Mouse (Mus musculus) granulocyte monocyte progenitor cell, adult 5-6 weeks (primary cell): Measurements from ENCODE around the gene Nipal1. TPM values are rescaled to one million over a fixed set of nuclear protein-coding genes. Genes with fewer than 3 reads are reported as not detected.

ENCODE experiments used
- ATAC-seq: replicated peaks from 2 replicates; pipeline ENCODE4 v1.8.0; 2016; ENCODE audit warnings: mild to moderate bottlenecking, moderate TSS enrichment, inconsistent platforms; ENCODE audit not compliant: poor library complexity, severe bottlenecking
- total RNA-seq, 2 experiments: library from RNA; stranded (forward) in 1 of 2; stranded (reverse) in 1 of 2; fragments of 200-712, 200-1000 nt in 1 of 2; fragments of >200 nt in 1 of 2; fragmentation: Nextera tagmentation in 1 of 2; gene quantifications; 2 replicates each; pipeline ENCODE4 v1.2.3; 2014 to 2017

Nipal1 gene
- total RNA-seq, 2 experiments from 2014 or later: not detected

DNA sequence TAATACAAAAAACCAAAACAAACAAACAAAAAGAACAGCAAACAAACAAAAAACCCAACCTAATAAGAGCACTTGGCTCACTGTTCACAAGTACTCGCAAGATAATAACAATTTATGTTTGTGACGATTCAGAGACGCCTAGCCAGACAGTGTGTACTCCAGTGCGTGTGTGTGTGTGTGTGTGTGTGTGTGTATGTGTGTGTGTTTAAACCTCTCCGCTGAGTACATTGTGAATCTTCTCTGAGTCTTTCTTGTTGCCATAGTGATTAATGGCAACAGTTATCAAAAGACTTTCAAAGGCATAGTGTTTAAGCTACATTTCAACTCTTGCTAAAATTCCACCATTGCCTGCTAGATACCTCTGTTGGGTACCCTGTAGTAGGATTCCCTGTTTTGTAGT, 16.5 kb downstream of the Nipal1 start:
- no peak for ATAC-seq

DNA sequence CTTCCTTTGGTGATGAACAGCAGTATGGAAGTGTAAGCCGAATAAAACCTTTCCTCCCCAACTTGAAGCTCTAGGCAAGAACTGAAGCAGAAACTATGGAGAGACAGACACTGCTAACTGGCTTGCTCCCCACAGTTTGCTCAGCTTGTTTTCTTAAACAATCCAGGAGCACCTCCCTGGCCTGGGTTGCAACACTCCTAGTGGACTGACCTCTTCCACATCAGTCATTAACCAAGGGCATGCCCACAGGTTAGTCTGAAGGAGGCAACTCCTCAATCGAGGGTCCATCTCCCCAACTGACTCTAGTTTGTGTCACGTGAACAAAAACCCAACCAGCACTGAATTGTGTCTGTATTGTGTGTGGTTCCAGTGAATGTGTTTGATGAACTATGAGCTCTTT, 17.3 kb downstream of the Nipal1 start:
- ATAC-seq: no peak

DNA sequence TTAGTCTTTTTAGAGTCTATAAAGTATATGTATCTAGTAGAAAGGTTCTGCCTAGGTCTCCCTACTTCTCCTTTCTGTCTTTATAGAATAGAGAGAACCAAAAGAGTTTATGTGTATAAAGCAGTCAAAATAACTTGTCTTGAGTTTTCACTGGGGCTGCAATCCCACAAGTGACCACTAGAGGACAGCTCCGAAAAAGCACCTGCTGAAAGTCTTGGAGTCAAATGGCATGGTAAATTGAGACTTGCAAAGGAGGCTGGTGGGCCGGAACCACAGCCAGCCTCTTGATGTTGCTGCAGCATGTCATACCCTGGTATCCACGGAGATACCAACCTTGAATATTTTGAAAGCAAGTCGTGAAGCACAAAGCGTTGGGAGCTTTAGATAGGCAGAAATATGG, 17.7 kb downstream of the Nipal1 start:
- ATAC-seq: peak; percentile 68

DNA sequence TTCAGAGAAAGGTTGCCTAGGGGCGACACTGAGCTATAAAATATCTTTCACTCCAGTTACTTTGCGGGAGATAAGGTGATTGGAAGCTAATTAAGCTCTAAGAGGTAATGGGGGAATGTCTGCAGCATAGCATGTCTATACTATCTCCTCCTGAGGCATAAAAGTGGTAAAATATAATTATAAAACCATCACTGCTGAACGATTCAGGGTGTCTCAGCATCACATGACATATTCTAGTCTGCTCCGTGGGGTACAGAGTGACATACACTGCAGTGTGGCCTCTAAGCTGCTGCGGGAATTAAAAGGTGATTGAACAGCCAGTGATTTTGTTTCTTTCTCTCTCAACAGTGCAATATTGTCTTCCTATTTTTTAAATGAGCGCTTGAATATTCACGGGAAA, 18.8 kb downstream of the Nipal1 start:
- ATAC-seq: no peak

DNA sequence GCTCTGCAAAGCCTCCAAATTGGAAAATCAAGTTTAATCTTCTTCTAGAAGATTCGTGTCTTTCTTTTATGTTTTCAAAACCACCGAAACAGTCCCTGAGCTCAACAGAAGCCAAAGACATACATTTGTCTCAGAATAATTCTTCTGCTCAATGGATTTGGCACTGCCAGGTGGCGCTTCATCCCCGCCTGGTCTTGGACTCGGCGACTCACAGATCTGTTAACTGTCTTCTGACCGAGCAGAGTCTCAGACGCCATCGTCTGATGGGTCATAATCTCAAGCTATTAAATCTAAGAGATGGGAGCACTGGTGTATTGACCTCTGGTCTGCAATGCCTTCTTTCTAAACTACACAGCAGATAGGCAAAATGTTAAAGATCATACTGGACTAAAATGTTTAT, 20.8 kb downstream of the Nipal1 start:
- ATAC-seq: no peak

DNA sequence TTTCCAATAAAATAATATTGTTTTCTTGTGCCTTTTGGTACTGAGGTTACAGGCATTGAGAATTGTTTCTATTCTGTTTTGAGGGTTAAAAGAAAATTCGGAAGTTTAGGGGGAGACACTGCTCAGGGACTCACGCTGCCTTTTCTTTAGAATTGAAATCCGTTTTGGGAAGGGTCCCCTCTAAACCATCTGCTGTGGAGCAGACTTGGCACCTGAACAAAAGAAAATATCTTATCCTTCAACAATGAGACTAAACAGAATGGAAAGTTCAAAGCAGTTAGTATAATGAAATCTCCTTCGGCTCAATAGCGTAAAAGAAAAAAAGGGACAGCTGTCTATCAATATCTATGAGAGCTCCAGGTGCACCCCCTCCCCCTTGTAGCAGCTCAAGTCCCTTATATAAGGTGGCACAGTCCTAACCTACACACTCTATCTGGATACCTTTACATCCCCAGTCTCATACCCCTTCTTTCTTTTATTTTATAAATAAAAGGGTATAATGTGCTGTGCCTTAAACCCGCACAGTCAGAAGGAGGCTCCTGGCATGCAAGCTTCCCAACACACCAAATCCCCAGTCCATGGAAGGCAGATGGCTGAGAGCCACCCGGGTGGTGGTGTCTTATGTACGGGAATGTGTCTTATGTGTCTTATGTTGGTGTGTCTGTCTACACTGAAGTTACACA, 23.6 kb downstream of the Nipal1 start:
- ATAC-seq: no peak

DNA sequence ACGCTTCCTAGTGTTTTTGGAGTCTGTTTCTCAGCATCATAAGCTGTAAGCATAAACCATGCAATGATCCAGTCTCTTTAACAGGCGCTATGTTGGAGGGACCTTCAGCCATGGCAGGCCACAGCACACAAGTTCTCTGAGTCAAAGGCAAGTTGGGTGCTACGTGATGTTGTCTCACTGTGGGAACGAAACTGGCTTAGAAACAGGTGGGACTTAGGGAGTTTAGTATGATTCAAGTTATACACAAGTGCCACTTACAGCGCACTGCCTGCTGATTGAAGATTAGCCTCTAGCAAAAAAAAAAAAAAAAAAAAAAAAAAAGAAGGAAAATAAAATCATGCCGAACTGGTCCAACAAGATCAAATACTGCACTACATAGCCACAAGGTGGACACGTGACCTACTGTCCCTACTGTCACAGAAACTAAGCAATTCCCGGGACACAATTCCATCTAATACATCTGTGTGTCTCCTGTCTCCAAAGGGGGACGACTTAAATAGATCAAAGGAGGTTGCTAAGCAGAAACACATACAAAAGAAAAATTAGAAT, 27.5 kb downstream of the Nipal1 start:
- no peak for ATAC-seq

DNA sequence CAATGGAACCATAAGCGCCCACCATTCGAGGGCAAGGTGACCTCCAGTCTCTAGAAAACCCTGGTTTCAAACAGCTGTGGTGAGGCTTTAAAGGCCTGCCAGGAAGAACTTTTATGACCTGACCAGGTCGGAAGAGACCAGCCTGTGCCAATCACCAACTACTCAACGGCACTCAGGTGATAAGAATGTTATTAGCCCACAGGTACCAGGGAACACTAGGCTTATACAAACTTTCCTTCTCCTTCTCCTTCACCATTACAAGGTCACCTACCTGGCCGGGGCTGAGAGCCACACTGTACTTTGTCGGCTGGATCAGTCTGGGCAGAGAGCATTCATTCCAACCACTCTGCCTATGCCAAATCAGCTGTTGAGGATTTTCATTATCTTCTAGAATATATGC, 33.9 kb downstream of the Nipal1 start:
- ATAC-seq: no peak

DNA sequence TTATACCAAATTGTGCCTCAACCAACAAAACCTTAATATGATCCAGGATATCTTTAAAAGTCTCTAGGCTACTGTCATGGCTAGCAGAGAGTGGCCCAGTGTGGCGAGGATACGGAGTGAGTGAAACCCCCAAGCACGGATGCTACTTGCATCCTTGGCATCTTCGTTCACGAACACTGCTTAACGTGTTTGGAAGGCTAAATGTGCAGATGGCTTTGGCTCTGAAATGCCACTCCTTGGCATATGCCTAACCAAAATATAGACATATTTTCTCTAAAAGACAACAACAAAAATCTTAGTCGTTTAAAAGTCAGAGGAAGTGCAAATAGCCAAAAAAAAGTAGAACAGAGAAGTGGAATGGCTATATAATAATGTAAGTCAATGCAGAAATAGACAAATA, 42.0 kb downstream of the Nipal1 start:
- no peak for ATAC-seq

DNA sequence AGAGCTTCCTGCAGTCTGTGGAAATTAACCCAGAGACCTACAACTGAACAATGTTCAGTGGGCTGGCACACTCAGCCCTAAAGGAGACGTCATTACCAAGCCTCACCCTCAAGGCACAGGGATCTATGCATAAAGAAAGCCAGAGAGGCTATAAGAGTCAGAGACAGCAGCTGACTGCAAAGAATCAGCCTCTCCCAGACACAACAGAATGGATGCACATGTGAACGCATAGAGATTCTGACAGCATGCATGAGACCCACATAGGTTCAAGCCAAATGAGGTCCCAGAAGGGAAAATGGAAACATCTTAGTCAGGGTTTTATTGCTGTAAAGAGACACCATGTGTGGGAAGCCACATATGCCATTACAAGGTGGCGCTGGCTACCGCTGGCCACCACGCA, 42.9 kb downstream of the Nipal1 start:
- no peak for ATAC-seq

DNA sequence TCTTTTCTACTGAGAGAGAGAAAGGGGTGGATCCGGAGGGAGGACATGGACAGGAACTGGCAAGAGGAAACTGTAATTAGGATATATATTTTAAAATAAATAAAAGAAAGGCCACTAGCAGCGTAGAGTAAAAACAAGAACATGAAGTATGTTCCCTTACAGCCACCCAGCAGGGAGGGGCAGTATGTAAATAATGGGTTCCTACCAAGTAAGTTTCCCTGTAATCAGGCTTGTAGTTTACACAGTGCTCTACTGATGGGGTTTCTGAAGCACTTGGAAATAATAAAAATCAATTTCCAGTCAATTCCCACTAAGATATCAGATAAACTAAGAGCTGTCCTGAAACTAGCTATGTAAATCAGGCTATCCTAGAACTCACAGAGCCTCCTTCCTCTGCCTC, 47.1 kb downstream of the Nipal1 start:
- no peak for ATAC-seq

DNA sequence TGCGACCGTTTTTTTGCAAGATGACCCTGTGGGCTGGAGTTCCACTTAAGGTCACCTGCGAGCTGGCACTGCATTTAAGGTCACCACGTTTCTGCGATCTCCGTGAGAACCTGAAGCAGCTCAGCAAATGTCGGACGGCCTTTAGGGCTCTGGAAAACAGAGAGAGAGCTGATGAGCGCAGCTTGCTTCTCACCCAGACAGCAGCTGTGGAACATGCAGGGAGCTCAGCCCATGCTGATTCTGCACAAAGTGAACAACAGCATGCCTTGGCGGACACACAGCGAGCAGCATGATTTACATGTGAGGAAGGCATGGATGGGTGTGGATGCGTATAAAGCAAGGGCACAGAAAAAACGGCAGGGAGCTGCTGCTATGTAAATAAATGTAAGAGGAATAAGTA, 48.9 kb downstream of the Nipal1 start:
- ATAC-seq: no peak

DNA sequence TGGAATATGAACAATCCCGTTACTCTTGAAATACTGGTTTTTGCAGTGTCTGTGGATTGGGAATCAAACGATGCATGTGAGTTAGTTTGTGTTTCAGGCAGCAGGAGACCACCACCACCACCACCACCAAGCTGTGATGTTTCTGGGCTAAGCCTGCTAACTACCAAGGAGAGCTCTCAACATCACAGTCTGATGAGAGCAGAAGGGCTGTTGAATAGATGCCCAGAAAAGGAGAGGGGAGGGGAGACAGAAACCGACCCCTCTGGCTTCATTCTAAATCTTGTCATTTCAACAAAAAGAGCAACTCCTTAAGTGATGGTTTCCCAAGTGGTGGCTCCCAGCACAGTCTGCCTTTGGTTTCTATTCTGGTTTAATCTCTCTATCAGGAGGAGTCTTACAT, 50.7 kb downstream of the Nipal1 start:
- ATAC-seq: no peak

DNA sequence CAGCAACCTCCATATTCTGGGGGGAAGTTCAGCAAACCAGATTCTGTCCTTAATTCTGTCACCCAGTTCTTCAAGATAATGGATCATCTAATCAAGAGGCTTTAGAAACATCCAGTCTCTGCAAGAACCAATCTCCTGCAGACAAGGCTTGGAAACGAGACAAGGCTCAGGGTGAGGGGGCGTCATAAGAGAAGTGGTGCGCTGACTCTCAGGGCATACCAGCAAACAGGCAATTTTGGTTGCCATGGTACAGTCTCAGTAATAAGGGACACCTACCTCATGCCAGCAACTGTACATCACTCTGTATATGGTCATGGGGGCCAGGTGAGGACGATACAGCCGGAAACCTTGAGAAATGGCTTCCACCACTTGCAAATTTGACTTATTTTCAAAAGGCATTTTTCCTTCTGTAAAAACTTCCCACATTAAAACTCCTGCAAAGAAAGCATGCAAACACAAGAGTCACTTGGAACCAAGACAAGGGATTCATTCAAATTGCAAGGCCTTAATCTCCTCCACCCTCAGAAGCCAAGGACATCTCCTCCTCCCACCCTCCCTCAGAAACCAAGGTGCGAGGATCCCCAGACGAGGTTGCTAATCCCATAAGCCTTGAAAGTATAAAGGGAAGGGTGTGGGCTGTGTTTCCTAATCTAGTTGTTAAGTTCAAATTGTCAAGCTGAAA, 51.4 kb downstream of the Nipal1 start:
- no peak for ATAC-seq

DNA sequence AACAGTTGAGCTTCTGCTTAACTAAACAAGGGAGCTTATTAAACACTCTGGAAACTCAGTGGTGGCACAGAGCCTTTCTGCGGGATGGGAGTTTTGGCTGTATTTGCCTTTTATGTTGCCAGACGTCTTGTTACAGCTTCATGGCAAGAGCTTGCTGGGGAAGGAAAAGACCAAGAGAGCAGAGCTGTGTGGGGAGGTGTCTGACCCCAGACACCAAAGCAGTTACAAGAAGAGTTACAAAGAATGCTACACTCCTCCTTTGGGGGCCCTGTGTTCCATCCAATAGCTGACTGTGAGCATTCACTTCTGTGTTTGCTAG, 51.9 kb downstream of the Nipal1 start:
- ATAC-seq: no peak

DNA sequence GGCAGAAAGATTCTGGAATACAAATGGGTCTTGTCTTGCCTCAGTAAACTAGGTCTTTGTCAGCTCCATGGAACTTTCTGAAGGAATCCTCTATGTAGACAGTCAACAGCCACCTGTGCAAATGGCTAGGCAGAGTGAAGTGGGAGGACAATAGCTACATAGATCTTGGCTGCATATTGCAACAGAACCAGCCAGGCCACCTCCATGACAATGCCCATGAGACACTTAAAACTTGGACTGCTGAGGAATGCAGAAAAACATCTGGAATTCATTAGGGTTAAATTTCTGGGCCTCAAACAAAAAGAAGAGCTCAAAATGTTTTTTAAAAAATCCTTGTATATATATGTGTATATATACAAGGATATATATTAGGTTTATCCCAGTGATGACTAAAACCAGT, 54.6 kb downstream of the Nipal1 start:
- ATAC-seq: no peak

DNA sequence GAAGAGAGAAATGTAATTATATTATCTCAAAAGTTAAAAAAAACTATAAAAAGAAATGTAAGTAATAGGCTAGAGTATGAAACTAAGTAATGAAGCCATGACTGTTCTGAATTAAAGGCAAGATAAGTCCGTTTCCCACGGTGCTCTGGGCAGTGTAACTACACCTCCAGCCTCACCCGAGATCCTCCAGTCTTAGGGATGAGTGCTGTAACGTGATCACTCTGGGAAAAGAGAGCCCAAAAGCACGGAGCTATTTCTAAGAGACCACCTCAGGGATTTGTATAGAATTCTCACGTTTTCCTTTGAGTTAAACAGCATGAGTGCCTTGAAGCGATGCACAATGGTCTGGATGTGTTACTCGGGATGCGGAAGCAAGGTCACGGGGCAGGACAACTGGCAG, 58.5 kb downstream of the Nipal1 start:
- ATAC-seq: no peak

DNA sequence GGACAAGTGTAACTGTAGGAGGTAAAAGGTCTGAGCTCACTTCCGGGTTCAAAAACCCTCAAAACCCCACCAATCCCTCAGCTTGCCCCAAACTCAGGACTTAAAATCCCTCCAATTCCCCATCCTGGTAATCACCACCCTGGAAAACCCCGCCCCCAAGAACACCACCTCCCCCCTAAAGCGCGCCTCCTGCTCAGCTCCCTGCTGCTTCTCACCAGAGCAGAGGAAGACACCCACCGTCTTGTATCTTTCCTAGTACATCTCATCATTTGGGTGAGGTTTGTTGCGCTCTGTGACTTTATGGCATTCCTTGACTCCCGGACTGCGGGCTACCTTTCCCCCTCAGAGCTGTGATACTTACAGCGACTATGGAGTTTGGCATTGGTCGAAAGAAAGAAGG, 59.1 kb downstream of the Nipal1 start:
- no peak for ATAC-seq

DNA sequence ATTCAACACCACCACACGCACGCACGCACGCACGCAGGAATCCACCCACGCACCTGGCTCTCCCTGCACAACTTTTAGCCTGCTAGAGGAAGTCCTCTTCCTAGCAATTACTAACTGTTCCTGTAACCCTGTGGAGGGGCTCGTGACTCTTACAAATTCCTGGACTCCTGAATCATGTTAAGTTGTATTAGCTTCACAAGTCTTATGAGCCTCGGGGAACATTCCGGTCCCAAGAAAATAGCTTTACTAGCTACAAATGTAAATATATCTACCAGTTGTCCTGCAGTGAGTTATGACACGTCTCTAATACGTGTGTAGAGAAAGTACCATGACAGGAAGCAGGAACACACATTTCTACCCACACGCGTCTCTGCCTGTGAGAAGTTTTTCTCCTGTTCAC, 61.9 kb downstream of the Nipal1 start:
- ATAC-seq: no peak

DNA sequence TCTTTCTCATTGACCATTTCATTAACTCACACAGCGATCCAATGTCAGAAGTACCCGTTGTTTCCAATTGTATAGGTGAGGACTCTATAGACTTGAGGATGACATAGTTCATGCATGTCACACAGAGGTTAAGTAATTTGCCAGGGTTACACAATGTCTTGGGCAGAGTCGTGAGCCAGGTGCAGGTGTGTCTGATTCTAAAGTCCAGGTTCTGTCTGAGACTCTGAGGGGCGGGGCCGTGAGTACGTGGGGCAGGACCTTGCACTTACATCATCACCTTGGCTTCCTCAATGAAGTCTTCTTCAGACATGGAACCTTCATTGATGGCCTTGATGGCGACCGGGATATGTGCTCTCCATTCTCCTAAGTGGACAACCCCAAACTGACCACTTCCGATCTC, 62.4 kb downstream of the Nipal1 start:
- no peak for ATAC-seq

DNA sequence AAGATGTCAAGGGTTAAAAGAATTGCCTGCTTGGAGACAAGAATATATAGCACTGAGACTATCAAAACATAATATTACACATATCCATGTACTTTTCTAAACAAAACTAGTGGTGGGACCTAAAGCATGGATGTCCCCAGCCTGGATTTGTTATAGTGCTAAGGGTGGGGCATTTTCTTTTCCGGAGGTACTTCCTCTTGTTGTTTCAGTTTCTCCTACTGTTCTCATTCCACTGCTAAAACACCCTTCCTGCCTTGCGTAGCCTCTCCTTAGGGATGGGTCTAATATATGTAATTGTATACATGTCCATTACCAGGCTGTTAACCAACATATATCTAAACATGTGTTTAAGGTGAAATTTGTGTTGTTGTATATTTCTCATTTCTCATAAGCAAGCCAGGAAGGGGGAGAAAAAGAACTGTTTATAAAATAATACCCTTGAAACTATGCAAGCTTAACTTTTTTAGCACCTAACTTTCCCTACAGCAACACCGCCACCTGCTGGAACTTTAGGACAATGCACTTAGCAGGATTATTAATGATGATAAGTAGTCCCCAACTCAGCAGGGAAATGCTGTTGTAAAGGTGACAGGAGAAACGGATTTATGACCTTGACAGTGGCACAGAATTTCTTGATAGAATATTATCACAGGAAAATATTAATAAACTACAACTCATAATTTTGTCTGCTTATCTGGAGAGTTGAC, 63.1 kb downstream of the Nipal1 start:
- ATAC-seq: peak; percentile 81

DNA sequence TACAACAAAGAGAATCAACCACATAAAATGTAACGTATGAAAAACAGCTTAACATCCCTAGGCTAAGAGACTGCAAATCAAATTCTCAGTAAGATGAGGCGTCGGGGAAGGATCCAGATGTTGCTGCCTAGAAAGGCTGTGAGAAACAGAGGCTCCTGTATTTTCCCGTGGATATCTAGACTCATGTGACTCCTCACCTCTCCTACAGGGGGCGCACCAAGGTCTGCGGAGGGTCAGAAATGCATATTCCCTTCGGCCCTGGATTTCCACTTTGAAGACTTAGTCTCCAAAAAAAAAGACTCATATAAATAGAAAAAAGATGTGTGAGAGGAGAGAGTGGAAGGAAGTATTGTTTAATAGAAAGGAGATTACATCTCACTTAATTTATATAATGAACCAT, 73.0 kb downstream of the Nipal1 start:
- no peak for ATAC-seq
